Mouse (Mus musculus): ENCODE data around the gene Cdc7.
"Not testable (repeated sequence)": the region's sequence is repeated elsewhere in the genome, so short reads cannot be mapped to it uniquely, and the experiment has no call there.

Gene Cdc7

GRCm38 (mm10) chr5:106963584-106964512 lies at the start of gene Cdc7:
Cdc7 (plus strand) TSS chr5:106964322.
- DNase-seq: peak; percentile 97

GRCm38 (mm10) chr5:106919315-106919714 lies 44.8 kb upstream of the Cdc7 start:
- DNase-seq: no peak

- DNase-seq: peak; percentile 76
Observed at GRCm38 (mm10) chr5:106925488-106926368, 38.4 kb upstream of the Cdc7 start, which contains the start of gene Hfm1. Hfm1 (minus strand) TSS chr5:106926321.

GRCm38 (mm10) chr5:106926369-106926686 lies 37.8 kb upstream of the Cdc7 start:
- DNase-seq: no peak

- DNase-seq: no peak
Observed at GRCm38 (mm10) chr5:106927996-106928395, 36.1 kb upstream of the Cdc7 start.

GRCm38 (mm10) chr5:106946342-106946741 lies 17.8 kb upstream of the Cdc7 start:
- DNase-seq: no peak

- DNase-seq: no peak
Observed at GRCm38 (mm10) chr5:106948683-106949082, 15.4 kb upstream of the Cdc7 start.

GRCm38 (mm10) chr5:106956467-106956866 lies 7.7 kb upstream of the Cdc7 start:
- no peak for DNase-seq

GRCm38 (mm10) chr5:106959031-106959430 lies 5.1 kb upstream of the Cdc7 start:
- DNase-seq: no peak

- no peak for DNase-seq
Observed at GRCm38 (mm10) chr5:106960451-106960850, 3.7 kb upstream of the Cdc7 start.

- no peak for DNase-seq
Observed at GRCm38 (mm10) chr5:106964513-106965014, 442 bp downstream of the Cdc7 start.

GRCm38 (mm10) chr5:106966443-106966842 lies 2.3 kb downstream of the Cdc7 start:
- DNase-seq: no peak

- no peak for DNase-seq
Observed at GRCm38 (mm10) chr5:106967578-106967977, 3.5 kb downstream of the Cdc7 start.

GRCm38 (mm10) chr5:106973883-106974282 lies 9.8 kb downstream of the Cdc7 start:
- no peak for DNase-seq

- DNase-seq: no peak
Observed at GRCm38 (mm10) chr5:106979156-106979555, 15.0 kb downstream of the Cdc7 start.

GRCm38 (mm10) chr5:106982298-106982952 lies 18.3 kb downstream of the Cdc7 start:
- peak; percentile 16 for DNase-seq

- DNase-seq: not testable (repeated sequence)
Observed at GRCm38 (mm10) chr5:106984934-106985333, 20.8 kb downstream of the Cdc7 start.

- no peak for DNase-seq
Observed at GRCm38 (mm10) chr5:106985594-106985993, 21.5 kb downstream of the Cdc7 start.

- DNase-seq: no peak
Observed at GRCm38 (mm10) chr5:106989181-106989580, 25.1 kb downstream of the Cdc7 start.

- no peak for DNase-seq
Observed at GRCm38 (mm10) chr5:106989786-106990185, 25.7 kb downstream of the Cdc7 start.

- DNase-seq: peak; percentile 58
Observed at GRCm38 (mm10) chr5:106990639-106991299, 26.6 kb downstream of the Cdc7 start.

GRCm38 (mm10) chr5:106991300-106991929 lies 27.3 kb downstream of the Cdc7 start:
- no peak for DNase-seq
